Mouse (Mus musculus): ENCODE results near the gene Plagl1. TPM values are rescaled to one million over a fixed set of nuclear protein-coding genes. Genes with fewer than 3 reads are reported as not detected.
"Not testable (repeated sequence)": the region's sequence is repeated elsewhere in the genome, so short reads cannot be mapped to it uniquely, and the experiment has no call there.

Gene Plagl1
- polyA plus RNA-seq (2015; fragmentation: Nextera tagmentation; extraction: Ambion mirVana), result 204 and 225 TPM in 2 replicates

DNA sequence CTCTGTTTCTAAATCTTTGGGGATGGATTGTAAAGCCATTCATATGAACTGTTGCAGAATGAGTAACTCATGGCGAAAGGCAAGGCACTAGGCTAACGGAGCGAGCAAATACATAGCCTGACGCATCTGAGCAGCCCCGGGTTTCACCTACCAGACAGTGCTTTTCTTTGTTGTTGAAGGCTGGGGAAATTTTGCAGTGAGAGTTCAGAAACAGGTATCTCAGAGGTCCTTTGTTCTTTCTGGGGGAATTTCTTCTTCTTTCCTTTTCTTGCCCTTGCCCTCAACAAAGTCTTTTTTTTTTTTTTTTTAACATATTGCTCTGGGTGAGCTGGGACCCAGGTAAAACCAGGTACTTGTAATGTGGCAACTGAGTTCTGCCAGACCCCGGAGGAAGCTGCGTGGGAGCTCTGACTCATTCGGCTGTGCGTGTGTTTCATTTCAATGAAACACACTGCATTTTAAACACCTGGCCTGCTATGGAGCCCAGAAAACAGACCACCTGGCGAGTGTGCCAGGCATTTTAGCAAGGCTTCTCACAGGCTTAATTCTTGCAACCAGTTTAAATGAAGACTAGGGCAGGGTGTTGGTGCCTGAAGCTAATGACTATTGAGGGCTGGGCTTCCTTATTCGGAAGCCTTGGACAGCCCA, at the start of gene Plagl1:
Gene Plagl1, plus strand, starts transcription at position 484 of the 648 bp plus-strand sequence.
- ATAC-seq (ENCODE audit: insufficient number of reproducible peaks, low FRiP score, low TSS enrichment, low read depth), result no peak
- Histone ChIP-seq H3K27me3 (peaks cover 28% of the 10 kb centered on the region), H3K4me1 (peaks cover 11% of the 10 kb centered on the region), H3K36me3 (no peaks in the 10 kb centered on the region), H3K9me3 (no peaks in the 10 kb centered on the region), H3K4me2 (peak within 1 kb of the TSS; percentile 81), H3K27ac (no peak within 1 kb of the TSS), H3K9ac (0 out of 2 replicates have a peak within 1 kb of the TSS, but pooled peaks have one; percentile 17), H3K4me3 (peak within 1 kb of the TSS; percentile 39)
- 50% methylated on average over 11 of the region's 11 CpGs for WGBS

DNA sequence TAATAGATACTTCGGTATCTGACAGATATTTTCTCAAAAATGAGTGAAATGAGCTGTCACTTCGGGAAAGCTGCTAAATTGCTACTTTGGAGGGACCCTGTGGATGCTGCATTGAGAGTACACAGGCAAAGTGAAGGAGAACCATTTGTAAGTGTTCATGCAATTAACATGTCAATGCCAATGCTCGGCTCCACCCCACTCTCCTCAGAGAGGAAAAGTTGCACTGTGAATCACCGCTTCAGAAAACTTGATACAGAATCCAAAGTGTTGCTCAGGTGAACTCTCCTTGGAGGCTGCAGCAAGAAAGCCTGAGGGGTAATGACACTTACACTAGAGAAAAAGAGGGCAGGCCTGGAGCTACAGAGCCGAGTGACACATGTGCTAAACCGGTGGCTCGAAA, 46.3 kb upstream of the Plagl1 start:
- Histone ChIP-seq H3K4me3 (no peak overlapping the region), H3K27ac (no peak overlapping the region), H3K36me3 (peaks cover 11% of the 10 kb centered on the region; the same call in 1 of the 2 replicates), H3K27me3 (no peaks in the 10 kb centered on the region), H3K4me2 (no peak overlapping the region), H3K9ac (no peak overlapping the region), H3K4me1 (peaks cover 14% of the 10 kb centered on the region), H3K9me3 (no peaks in the 10 kb centered on the region)
- no peak for ATAC-seq (ENCODE audit: insufficient number of reproducible peaks, low FRiP score, low TSS enrichment, low read depth)
- WGBS, result 74% methylated on average over 7 of the region's 7 CpGs

DNA sequence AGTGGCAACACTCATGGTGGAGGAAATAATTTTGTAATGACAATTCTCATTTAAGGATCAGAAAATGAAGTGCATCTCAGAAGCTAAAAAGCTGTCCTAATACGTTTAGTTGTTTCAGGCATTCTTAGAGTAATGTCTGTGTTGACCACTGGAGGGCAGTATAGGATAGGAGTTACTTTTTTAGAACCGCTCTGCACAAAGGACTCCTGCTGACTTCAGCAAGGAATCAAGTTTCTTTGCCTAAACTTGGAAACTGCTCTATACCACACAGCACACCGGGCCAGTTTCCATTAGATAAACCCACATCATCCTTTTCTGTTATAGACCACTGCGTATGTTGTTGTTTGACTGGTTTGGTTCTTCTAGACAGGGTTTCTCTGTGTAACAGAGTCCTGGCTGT, 43.7 kb upstream of the Plagl1 start:
- Histone ChIP-seq H3K4me3 (no peak overlapping the region), H3K9ac (no peak overlapping the region), H3K9me3 (no peaks in the 10 kb centered on the region), H3K4me1 (no peaks in the 10 kb centered on the region), H3K27ac (0 out of 2 replicates have a peak overlapping the region, but pooled peaks have one; percentile 19), H3K36me3 (no peaks in the 10 kb centered on the region), H3K27me3 (no peaks in the 10 kb centered on the region), H3K4me2 (no peak overlapping the region)
- peak; percentile 56; the same call in 1 of the 2 replicates for ATAC-seq (ENCODE audit: insufficient number of reproducible peaks, low FRiP score, low TSS enrichment, low read depth)
- WGBS, result 20% methylated on average over 4 of the region's 4 CpGs

DNA sequence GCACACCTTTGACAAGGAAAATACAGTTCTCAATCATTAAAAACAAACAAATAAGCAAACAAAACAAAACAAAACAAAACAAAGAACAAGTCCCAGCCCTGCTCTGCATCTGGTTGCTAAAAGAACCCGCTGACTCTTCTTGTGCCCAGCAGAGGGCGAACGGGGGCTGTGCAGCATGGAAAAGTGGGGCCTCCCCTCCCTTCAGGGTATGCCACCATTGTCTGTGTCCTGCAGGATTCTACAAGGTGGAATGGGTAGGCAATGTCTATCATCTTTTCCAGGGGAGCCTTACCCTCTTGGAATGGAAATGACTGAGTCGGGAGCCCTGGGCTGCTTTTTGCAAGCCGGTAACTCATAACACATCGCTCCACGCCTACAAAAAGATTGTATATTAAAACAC, 41.8 kb upstream of the Plagl1 start:
- no peaks in the 10 kb centered on the region for H3K9me3 ChIP-seq
- H3K27me3 ChIP-seq, result no peaks in the 10 kb centered on the region
- H3K9ac ChIP-seq, result no peak overlapping the region
- ATAC-seq (ENCODE audit: insufficient number of reproducible peaks, low FRiP score, low TSS enrichment, low read depth), result no peak
- H3K4me1 ChIP-seq, result no peaks in the 10 kb centered on the region
- no peak overlapping the region for H3K4me3 ChIP-seq
- H3K36me3 ChIP-seq, result no peaks in the 10 kb centered on the region
- 65% methylated on average over 7 of the region's 7 CpGs for WGBS
- no peak overlapping the region for H3K27ac ChIP-seq
- no peak overlapping the region for H3K4me2 ChIP-seq

DNA sequence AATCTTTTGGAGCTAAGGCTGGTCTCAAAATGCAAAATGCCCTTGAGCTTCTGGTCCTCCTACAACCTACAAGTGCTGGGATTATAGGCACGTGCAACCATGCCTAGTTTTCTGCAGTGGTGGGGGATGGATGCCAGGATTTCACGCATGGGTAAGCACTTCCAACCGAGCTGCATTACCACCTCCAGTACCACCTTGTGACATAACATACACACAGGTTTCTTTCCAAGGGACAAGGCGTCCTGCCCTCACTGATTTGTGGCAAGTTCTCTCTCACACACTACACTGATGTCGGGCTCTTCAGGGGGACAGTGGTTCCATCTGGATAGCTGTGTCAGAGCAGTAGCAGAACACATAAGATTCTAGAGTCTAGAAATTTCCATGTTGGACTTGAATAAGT, 41.3 kb upstream of the Plagl1 start:
- WGBS, result 77% methylated on average over 5 of the region's 5 CpGs
- Histone ChIP-seq H3K27ac (no peak overlapping the region), H3K9ac (no peak overlapping the region), H3K4me1 (no peaks in the 10 kb centered on the region), H3K9me3 (no peaks in the 10 kb centered on the region), H3K4me2 (no peak overlapping the region), H3K4me3 (no peak overlapping the region), H3K27me3 (no peaks in the 10 kb centered on the region), H3K36me3 (no peaks in the 10 kb centered on the region)
- no peak for ATAC-seq (ENCODE audit: insufficient number of reproducible peaks, low FRiP score, low TSS enrichment, low read depth)

DNA sequence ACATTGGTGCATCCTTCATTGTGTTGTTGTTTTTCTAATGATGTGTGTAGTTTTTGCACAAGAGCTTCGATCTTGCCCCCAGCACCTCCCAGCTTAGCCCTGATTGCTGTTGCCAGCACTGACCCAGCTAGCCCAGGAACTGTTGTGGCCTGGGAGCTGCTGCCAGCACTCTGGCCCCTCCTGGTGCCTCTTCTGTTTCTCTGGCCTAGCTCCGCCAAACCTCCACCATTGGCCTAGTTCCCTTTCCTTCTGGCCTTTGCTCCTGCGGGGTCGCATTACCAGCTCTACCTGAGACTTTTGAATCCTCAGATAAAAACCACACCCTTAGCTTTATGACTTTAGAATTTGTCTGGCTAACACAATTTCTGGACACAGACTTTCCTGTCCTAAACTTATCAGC, 38.2 kb upstream of the Plagl1 start:
- no peak overlapping the region for H3K9ac ChIP-seq
- WGBS, result 82% methylated on average over 4 of the region's 4 CpGs
- H3K4me2 ChIP-seq, result no peak overlapping the region
- ATAC-seq (ENCODE audit: insufficient number of reproducible peaks, low FRiP score, low TSS enrichment, low read depth), result no peak
- H3K4me3 ChIP-seq, result no peak overlapping the region
- no peaks in the 10 kb centered on the region for H3K4me1 ChIP-seq
- H3K27me3 ChIP-seq, result no peaks in the 10 kb centered on the region
- no peaks in the 10 kb centered on the region for H3K36me3 ChIP-seq
- H3K9me3 ChIP-seq, result no peaks in the 10 kb centered on the region
- H3K27ac ChIP-seq, result no peak overlapping the region

DNA sequence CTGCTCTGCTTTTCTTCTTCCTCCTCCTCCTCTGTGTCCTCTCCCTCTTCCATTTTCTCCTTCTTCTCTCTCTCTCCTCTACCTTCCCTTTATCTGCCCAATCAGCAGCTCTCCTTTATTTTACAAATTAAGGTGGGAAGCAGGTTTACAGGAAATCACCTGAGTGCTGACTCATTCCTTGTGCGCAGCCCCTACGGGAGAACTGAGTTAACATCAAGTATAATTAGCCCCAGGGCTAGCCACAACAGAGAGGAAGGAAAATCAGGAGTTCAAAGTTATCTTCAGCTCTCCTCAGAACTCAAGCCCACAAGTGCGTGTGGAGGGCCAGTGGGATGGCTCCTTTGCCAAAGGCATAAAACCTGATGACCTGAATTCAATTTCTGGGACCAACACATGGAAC, 36.3 kb upstream of the Plagl1 start:
- WGBS, result 51% methylated on average over 3 of the region's 3 CpGs
- H3K4me3 ChIP-seq; H3K9me3 ChIP-seq; H3K36me3 ChIP-seq; ATAC-seq (ENCODE audit: insufficient number of reproducible peaks, low FRiP score, low TSS enrichment, low read depth); H3K27ac ChIP-seq; H3K4me1 ChIP-seq; H3K9ac ChIP-seq; H3K4me2 ChIP-seq; H3K27me3 ChIP-seq: not testable (repeated sequence)

DNA sequence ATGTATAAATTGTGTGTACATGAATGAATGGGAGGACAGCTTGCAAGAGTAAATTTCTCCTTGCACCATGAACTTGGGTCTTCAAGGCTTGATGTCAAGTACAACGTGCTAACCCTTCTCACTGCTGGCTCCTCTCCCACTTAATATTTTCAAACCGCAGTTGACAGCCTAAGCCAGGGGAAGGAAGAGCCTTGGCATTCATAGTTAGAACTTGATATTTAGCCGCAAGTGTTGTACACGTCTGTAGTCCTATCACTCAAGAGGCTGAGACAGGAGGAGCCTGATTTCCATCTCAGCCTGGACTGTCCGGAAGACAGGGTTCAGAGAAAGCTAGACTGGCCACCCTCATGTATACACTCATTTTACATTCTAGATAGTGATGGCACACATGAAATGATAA, 32.6 kb upstream of the Plagl1 start:
- WGBS, result 86% methylated on average over 5 of the region's 5 CpGs
- H3K27me3 ChIP-seq, result no peaks in the 10 kb centered on the region
- no peaks in the 10 kb centered on the region for H3K4me1 ChIP-seq
- no peak overlapping the region for H3K4me2 ChIP-seq
- no peak overlapping the region for H3K4me3 ChIP-seq
- H3K36me3 ChIP-seq, result no peaks in the 10 kb centered on the region
- H3K9ac ChIP-seq, result no peak overlapping the region
- H3K27ac ChIP-seq, result no peak overlapping the region
- ATAC-seq (ENCODE audit: insufficient number of reproducible peaks, low FRiP score, low TSS enrichment, low read depth), result no peak
- H3K9me3 ChIP-seq, result no peaks in the 10 kb centered on the region

DNA sequence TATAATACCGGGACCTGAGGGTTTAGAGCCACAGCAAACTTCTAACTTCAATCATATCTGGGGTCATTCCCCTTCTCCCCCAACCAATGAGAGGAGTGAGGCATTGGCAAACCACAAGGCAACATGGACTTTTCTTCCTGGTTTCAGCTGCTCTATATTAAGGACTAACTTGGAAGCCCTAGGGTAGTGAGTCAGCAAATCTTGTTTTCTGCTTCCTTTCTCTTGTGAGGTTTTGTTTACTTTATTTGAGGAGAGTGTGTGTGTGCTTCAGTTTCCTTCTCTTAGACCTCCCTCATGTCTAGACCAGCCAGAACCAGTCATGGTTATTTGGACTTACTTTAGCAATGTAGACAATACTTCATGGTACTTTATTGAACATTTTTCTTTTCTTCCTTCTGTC, 32.1 kb upstream of the Plagl1 start:
- Histone ChIP-seq H3K27me3 (no peaks in the 10 kb centered on the region), H3K36me3 (no peaks in the 10 kb centered on the region), H3K9me3 (no peaks in the 10 kb centered on the region), H3K9ac (no peak overlapping the region), H3K4me1 (no peaks in the 10 kb centered on the region), H3K27ac (no peak overlapping the region), H3K4me2 (no peak overlapping the region), H3K4me3 (no peak overlapping the region)
- 97% methylated on average over 1 of the region's 1 CpGs for WGBS
- ATAC-seq (ENCODE audit: insufficient number of reproducible peaks, low FRiP score, low TSS enrichment, low read depth), result no peak

DNA sequence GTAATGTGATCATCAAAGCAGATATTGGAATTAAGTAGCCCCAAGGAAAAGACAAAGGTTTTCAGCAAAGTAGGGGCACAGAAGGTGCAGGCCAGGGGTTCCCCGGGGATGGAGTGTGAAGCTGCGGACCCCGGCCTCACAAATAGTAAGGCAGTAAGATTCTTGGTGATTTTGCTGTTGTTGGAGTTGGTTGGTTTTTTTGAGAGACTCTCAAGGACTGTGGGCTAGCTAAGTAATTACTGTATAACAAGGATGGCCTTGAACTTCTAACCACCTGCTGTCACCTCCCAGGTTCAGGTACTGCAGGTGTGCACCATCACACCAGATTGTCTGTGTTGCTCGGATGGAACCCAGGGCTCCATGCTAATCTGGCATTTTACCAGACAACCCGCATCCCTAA, 30.9 kb upstream of the Plagl1 start:
- WGBS, result 90% methylated on average over 5 of the region's 5 CpGs
- Histone ChIP-seq H3K9me3 (no peaks in the 10 kb centered on the region), H3K27ac (no peak overlapping the region), H3K9ac (no peak overlapping the region), H3K36me3 (no peaks in the 10 kb centered on the region), H3K4me1 (no peaks in the 10 kb centered on the region), H3K27me3 (no peaks in the 10 kb centered on the region), H3K4me3 (no peak overlapping the region), H3K4me2 (no peak overlapping the region)
- no peak for ATAC-seq (ENCODE audit: insufficient number of reproducible peaks, low FRiP score, low TSS enrichment, low read depth)

DNA sequence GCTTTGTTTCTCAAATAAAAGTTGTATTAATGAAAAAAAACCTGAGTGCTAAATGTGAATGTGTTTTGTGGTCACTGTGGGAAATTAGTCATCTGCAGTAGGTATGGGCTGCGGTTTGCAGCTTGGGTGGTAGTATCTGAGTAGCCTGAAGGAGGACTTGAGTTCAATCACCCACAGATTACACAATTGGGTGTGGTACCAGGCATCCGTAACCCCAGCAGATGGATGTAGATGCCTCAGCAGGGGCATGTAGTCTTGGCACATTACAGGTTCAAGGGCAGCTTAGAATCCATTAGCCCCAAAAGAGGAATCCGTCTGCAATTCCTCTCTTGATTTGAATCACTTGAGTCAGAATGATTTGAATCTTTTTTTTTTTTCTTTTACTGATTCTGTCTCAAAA, 25.0 kb upstream of the Plagl1 start:
- no peak overlapping the region for H3K4me3 ChIP-seq

DNA sequence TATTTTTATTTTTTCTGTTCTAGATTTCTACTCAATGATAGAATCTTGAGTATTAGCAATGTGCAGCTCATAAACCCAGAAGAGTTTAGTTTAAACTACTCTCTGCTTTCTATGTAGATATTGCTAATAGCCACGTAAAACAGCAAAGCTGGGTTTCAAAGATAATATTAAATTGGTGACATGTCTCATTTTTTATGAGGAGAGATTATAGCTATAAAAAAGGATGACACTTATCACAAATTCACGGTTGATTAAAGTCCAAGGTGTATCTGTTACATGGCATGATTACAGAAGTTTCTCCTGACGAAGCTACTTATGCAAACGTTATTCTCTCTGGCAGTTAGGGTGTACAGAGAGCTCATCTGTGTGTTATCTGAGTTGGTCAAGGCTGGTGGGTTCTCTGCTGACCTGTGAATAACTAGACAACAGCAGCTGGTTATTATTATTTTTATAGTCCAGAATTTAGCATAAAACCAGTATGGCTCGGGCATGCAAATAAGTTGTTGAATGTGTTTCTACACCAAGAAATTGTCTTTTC, 20.6 kb upstream of the Plagl1 start:
- 79% methylated on average over 5 of the region's 5 CpGs for WGBS
- Histone ChIP-seq H3K9me3 (no peaks in the 10 kb centered on the region), H3K27me3 (no peaks in the 10 kb centered on the region), H3K4me1 (no peaks in the 10 kb centered on the region), H3K4me2 (no peak overlapping the region), H3K4me3 (no peak overlapping the region), H3K27ac (no peak overlapping the region), H3K9ac (no peak overlapping the region), H3K36me3 (no peaks in the 10 kb centered on the region)
- ATAC-seq (ENCODE audit: insufficient number of reproducible peaks, low FRiP score, low TSS enrichment, low read depth), result no peak

More for the DNA sequence above, 25.0 kb upstream of the Plagl1 start:
- no peaks in the 10 kb centered on the region for H3K4me1 ChIP-seq
- H3K9me3 ChIP-seq, result no peaks in the 10 kb centered on the region
- no peak for ATAC-seq (ENCODE audit: insufficient number of reproducible peaks, low FRiP score, low TSS enrichment, low read depth)
- no peak overlapping the region for H3K4me2 ChIP-seq
- H3K36me3 ChIP-seq, result no peaks in the 10 kb centered on the region
- no peaks in the 10 kb centered on the region for H3K27me3 ChIP-seq
- no peak overlapping the region for H3K27ac ChIP-seq
- no peak overlapping the region for H3K9ac ChIP-seq
- WGBS, result 88% methylated on average over 3 of the region's 3 CpGs
